Mouse (Mus musculus) stomach, postnatal 0 days (tissue): Measurements from ENCODE around the gene Trim44.

Source experiments
- CTCF ChIP-seq: IDR thresholded peaks from 2 replicates; pipeline ENCODE4 v1.5.1; 2016; ENCODE audit warnings: antibody characterized with exemption, low read depth, mild to moderate bottlenecking, moderate library complexity
- EP300 ChIP-seq: optimal IDR thresholded peaks from 2 replicates; pipeline ENCODE3; 2016; ENCODE audit warnings: antibody characterized with exemption

DNA sequence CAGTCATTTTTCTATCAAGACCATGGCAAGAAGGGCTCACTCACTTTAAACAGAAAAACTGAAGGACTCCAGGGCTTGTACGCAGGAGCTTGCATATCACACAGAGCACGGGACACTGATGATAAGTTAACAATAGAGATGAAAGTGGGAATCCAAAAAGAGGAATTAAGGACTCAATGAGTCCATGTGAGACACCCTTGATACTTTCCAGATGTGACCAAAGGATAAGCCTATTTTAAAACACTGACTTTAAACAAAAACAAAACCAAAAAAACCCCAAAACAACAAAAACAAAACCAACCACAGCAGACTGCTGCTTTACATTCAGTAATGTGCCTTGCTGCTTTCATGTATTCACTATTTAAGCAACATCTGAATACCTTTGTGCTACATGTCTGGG, 75.7 kb downstream of the Trim44 start:
- TF ChIP-seq CTCF (no peak), EP300 (no peak)
